Mouse (Mus musculus): ENCODE results near the gene Nlrp9c.
"Not testable (repeated sequence)": the region's sequence is repeated elsewhere in the genome, so short reads cannot be mapped to it uniquely, and the experiment has no call there.

The Nlrp9c gene

GRCm38 (mm10) chr7:26403600-26403999, at the start of gene Nlrp9c:
Gene Nlrp9c, minus strand, starts transcription at chr7:26403700.
- DNase-seq = not testable (repeated sequence)

- DNase-seq = no peak
Observed at GRCm38 (mm10) chr7:26434813-26435212, 31.3 kb upstream of the Nlrp9c start, which contains the start of gene Nlrp4a. Gene Nlrp4a, plus strand, starts transcription at chr7:26435113.

- DNase-seq = not testable (repeated sequence)
Observed at GRCm38 (mm10) chr7:26391811-26392210, 11.7 kb downstream of the Nlrp9c start.

- not testable (repeated sequence) for DNase-seq
Observed at GRCm38 (mm10) chr7:26391137-26391536, 12.4 kb downstream of the Nlrp9c start.

GRCm38 (mm10) chr7:26386691-26387090, 16.8 kb downstream of the Nlrp9c start:
- not testable (repeated sequence) for DNase-seq

GRCm38 (mm10) chr7:26380807-26381206, 22.7 kb downstream of the Nlrp9c start:
- no peak for DNase-seq

GRCm38 (mm10) chr7:26373221-26373620, 30.3 kb downstream of the Nlrp9c start:
- not testable (repeated sequence) for DNase-seq

- DNase-seq = not testable (repeated sequence)
Observed at GRCm38 (mm10) chr7:26356719-26357118, 46.8 kb downstream of the Nlrp9c start.

GRCm38 (mm10) chr7:26352258-26352657, 51.2 kb downstream of the Nlrp9c start:
- DNase-seq = not testable (repeated sequence)

GRCm38 (mm10) chr7:26350177-26350576, 53.3 kb downstream of the Nlrp9c start:
- DNase-seq = not testable (repeated sequence)

- DNase-seq = not testable (repeated sequence)
Observed at GRCm38 (mm10) chr7:26320361-26320760, 83.1 kb downstream of the Nlrp9c start.

- not testable (repeated sequence) for DNase-seq
Observed at GRCm38 (mm10) chr7:26315809-26316208, 87.7 kb downstream of the Nlrp9c start.

- not testable (repeated sequence) for DNase-seq
Observed at GRCm38 (mm10) chr7:26315194-26315593, 88.3 kb downstream of the Nlrp9c start.

GRCm38 (mm10) chr7:26311786-26312185, 91.7 kb downstream of the Nlrp9c start:
- DNase-seq = not testable (repeated sequence)

- DNase-seq = not testable (repeated sequence)
Observed at GRCm38 (mm10) chr7:26306926-26307325, 96.6 kb downstream of the Nlrp9c start, which contains the start of gene Cyp2a4. Gene Cyp2a4, plus strand, starts transcription at chr7:26307169.

- DNase-seq = not testable (repeated sequence)
Observed at GRCm38 (mm10) chr7:26303429-26304166, 99.9 kb downstream of the Nlrp9c start.
